Mouse (Mus musculus): ENCODE measurements around the gene Cst3. TPM values are rescaled to one million over a fixed set of nuclear protein-coding genes. Genes with fewer than 3 reads are reported as not detected.

The Cst3 gene
- total and polyA plus RNA-seq, 2 experiments from 2014 or later = 495 to 1,133 TPM

- peaks cover 26% of the 10 kb centered on the region for H3K4me1 ChIP-seq (ENCODE audit: insufficient read depth)
- peak overlapping the region; percentile 93 for H3K4me3 ChIP-seq (ENCODE audit: low read depth, low read length)
- no peaks in the 10 kb centered on the region for H3K27me3 ChIP-seq (ENCODE audit: insufficient read depth, low read length)
- peak overlapping the region; percentile 65 for H3K4me2 ChIP-seq (ENCODE audit: low read depth)
- 70% methylated on average over 4 of the region's 4 CpGs for WGBS
- peak overlapping the region; percentile 29; the same call in 1 of the 2 replicates for H3K27ac ChIP-seq (ENCODE audit: low read depth, low read length)
- no peak for TF ChIP-seq CTCF (IDR thresholded peaks at IDR 0.05; ENCODE audit: low read depth)
- no peak for ATAC-seq
- H3K9me3 ChIP-seq (ENCODE audit: low read length) = no peaks in the 10 kb centered on the region
- DNase-seq = no peak
- H3K36me3 ChIP-seq (ENCODE audit: insufficient read depth) = peaks cover 17% of the 10 kb centered on the region
- peak overlapping the region; percentile 95; the same call in 1 of the 2 replicates for H3K9ac ChIP-seq
These were observed 2.6 kb downstream of the Cst3 start for GRCm38 (mm10) chr2:148872860-148873259.

DNA sequence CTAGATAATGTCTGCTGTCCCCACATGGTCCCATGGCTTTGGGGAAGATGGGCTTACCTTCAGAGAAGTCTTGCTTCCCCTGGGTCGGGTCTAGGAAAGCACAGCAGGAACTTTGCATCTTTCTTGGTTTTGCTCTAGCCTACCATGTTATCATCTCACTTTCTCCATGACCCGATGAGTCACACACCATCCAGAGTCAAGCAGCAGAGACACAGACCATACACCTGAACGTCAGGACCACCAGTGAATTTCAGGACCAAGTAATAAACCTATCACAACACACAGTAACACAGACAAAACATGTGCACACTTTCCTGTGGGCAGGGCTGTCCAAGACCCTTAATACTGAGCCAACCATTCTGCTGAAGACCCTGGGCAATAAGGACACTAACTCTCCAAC is 5.0 kb downstream of the Cst3 start:
- no peak overlapping the region for H3K9ac ChIP-seq
- H3K27ac ChIP-seq (ENCODE audit: low read depth, low read length) = no peak overlapping the region
- no peaks in the 10 kb centered on the region for H3K9me3 ChIP-seq (ENCODE audit: low read length)
- peaks cover 21% of the 10 kb centered on the region for H3K4me1 ChIP-seq (ENCODE audit: insufficient read depth)
- H3K36me3 ChIP-seq (ENCODE audit: insufficient read depth) = peaks cover 17% of the 10 kb centered on the region
- no peak overlapping the region for H3K4me2 ChIP-seq (ENCODE audit: low read depth)
- no peak for TF ChIP-seq CTCF (IDR thresholded peaks at IDR 0.05; ENCODE audit: low read depth)
- DNase-seq (no peak), ATAC-seq (no peak)
- no peaks in the 10 kb centered on the region for H3K27me3 ChIP-seq (ENCODE audit: insufficient read depth, low read length)
- H3K4me3 ChIP-seq (ENCODE audit: low read depth, low read length) = no peak overlapping the region
- 92% methylated on average over 3 of the region's 3 CpGs for WGBS

GRCm38 (mm10) chr2:148868959-148869358 is 6.5 kb downstream of the Cst3 start:
- Histone ChIP-seq H3K9ac (no peak overlapping the region), H3K27me3 (ENCODE audit: insufficient read depth, low read length) (no peaks in the 10 kb centered on the region), H3K4me3 (ENCODE audit: low read depth, low read length) (no peak overlapping the region), H3K4me1 (ENCODE audit: insufficient read depth) (peaks cover 18% of the 10 kb centered on the region), H3K27ac (ENCODE audit: low read depth, low read length) (no peak overlapping the region), H3K36me3 (ENCODE audit: insufficient read depth) (peaks cover 17% of the 10 kb centered on the region), H3K9me3 (ENCODE audit: low read length) (no peaks in the 10 kb centered on the region), H3K4me2 (ENCODE audit: low read depth) (no peak overlapping the region)
- 75% methylated on average over 1 of the region's 1 CpGs for WGBS
- DNase-seq (no peak), ATAC-seq (no peak)
- TF ChIP-seq CTCF (IDR thresholded peaks at IDR 0.05; ENCODE audit: low read depth) = no peak

- ATAC-seq = no peak
- Histone ChIP-seq H3K9me3 (ENCODE audit: low read length) (no peaks in the 10 kb centered on the region), H3K27ac (ENCODE audit: low read depth, low read length) (no peak within 1 kb of the TSS), H3K36me3 (ENCODE audit: insufficient read depth) (no peaks in the 10 kb centered on the region), H3K27me3 (ENCODE audit: insufficient read depth, low read length) (no peaks in the 10 kb centered on the region), H3K4me3 (ENCODE audit: low read depth, low read length) (no peak within 1 kb of the TSS), H3K9ac (no peak within 1 kb of the TSS), H3K4me2 (ENCODE audit: low read depth) (no peak within 1 kb of the TSS), H3K4me1 (ENCODE audit: insufficient read depth) (no peaks in the 10 kb centered on the region)
- WGBS = 71% methylated on average over 2 of the region's 2 CpGs
- no peak for TF ChIP-seq CTCF (IDR thresholded peaks at IDR 0.05; ENCODE audit: low read depth)
- DNase-seq = no peak
These were observed 10.5 kb downstream of the Cst3 start, which contains the start of gene 9230104L09Rik for GRCm38 (mm10) chr2:148864966-148865365. 9230104L09Rik (minus strand) TSS chr2:148865038.

GRCm38 (mm10) chr2:148861693-148862092 is 13.8 kb downstream of the Cst3 start:
- no peak for DNase-seq
- no peaks in the 10 kb centered on the region for H3K9me3 ChIP-seq (ENCODE audit: low read length)
- H3K27me3 ChIP-seq (ENCODE audit: insufficient read depth, low read length) = no peaks in the 10 kb centered on the region
- no peak for ATAC-seq
- no peak overlapping the region; the same call in 1 of the 2 replicates for H3K27ac ChIP-seq (ENCODE audit: low read depth, low read length)
- H3K4me3 ChIP-seq (ENCODE audit: low read depth, low read length) = no peak overlapping the region
- H3K36me3 ChIP-seq (ENCODE audit: insufficient read depth) = no peaks in the 10 kb centered on the region
- no peak for TF ChIP-seq CTCF (IDR thresholded peaks at IDR 0.05; ENCODE audit: low read depth)
- no peak overlapping the region for H3K4me2 ChIP-seq (ENCODE audit: low read depth)
- no peaks in the 10 kb centered on the region for H3K4me1 ChIP-seq (ENCODE audit: insufficient read depth)
- no peak overlapping the region for H3K9ac ChIP-seq

- no peak for TF ChIP-seq CTCF (IDR thresholded peaks at IDR 0.05; ENCODE audit: low read depth)
- H3K4me1 ChIP-seq (ENCODE audit: insufficient read depth) = no peaks in the 10 kb centered on the region
- no peak overlapping the region for H3K4me3 ChIP-seq (ENCODE audit: low read depth, low read length)
- no peak for ATAC-seq
- H3K27ac ChIP-seq (ENCODE audit: low read depth, low read length) = peak overlapping the region; percentile 29; the same call in 1 of the 2 replicates
- H3K36me3 ChIP-seq (ENCODE audit: insufficient read depth) = no peaks in the 10 kb centered on the region
- no peak overlapping the region for H3K4me2 ChIP-seq (ENCODE audit: low read depth)
- no peak overlapping the region for H3K9ac ChIP-seq
- 58% methylated on average over 4 of the region's 4 CpGs for WGBS
- no peaks in the 10 kb centered on the region for H3K9me3 ChIP-seq (ENCODE audit: low read length)
- H3K27me3 ChIP-seq (ENCODE audit: insufficient read depth, low read length) = no peaks in the 10 kb centered on the region
- no peak for DNase-seq
These were observed 14.5 kb downstream of the Cst3 start for GRCm38 (mm10) chr2:148860993-148861392.

DNA sequence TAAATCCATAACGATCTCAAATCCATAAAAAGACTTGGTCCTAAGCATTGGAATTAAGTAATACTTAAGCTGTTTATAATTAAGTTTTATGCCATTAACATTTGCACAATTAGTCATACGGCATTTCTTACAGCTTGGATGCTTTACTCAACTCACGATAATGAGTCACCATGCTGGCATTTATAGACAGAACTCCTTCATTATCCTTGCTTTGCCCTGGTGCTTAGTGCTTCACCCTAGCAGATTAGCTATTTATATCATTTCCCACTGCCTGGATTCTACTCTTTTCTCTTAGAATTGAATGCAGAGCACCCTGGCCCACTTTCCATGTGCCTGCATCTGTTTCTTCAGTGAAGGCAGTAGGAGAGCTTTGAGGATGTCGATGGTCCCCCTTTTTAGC is 18.0 kb downstream of the Cst3 start:
- no peak overlapping the region for H3K27ac ChIP-seq (ENCODE audit: low read depth, low read length)
- whole genome bisulfite sequencing = 34% methylated on average over 4 of the region's 4 CpGs

More for the DNA sequence above, 18.0 kb downstream of the Cst3 start:
- DNase-seq (no peak), ATAC-seq (no peak)
- H3K4me1 ChIP-seq (ENCODE audit: insufficient read depth) = no peaks in the 10 kb centered on the region
- H3K36me3 ChIP-seq (ENCODE audit: insufficient read depth) = no peaks in the 10 kb centered on the region
- no peaks in the 10 kb centered on the region for H3K9me3 ChIP-seq (ENCODE audit: low read length)
- H3K9ac ChIP-seq = no peak overlapping the region
- H3K4me3 ChIP-seq (ENCODE audit: low read depth, low read length) = no peak overlapping the region
- no peaks in the 10 kb centered on the region for H3K27me3 ChIP-seq (ENCODE audit: insufficient read depth, low read length)
- no peak overlapping the region for H3K4me2 ChIP-seq (ENCODE audit: low read depth)
- no peak for TF ChIP-seq CTCF (IDR thresholded peaks at IDR 0.05; ENCODE audit: low read depth)
